ENCODE assay signal across 20 mouse cellular contexts in genomic region chr13:118029579-118029978, GRCm38 (mm10).
A peak's percentile ranks its signal among the peaks of the same experiment; 100 is the strongest.
DNase-seq lines count a peak whose midpoint lies in the region; ATAC-seq and TF ChIP-seq lines count a peak whose summit lies in the region.
"Had no signal": no experiment of that assay in that cellular context is flagged by ENCODE, and none has a peak within 500 bp of the region (broad histone marks: within the 10 kb centered on the region; RNA-seq: fewer than 3 reads in every experiment).

No protein-coding gene starts in this region.

- no peak for DNase-seq in frontal cortex, postnatal 25 days (ENCODE audit: low spot score in 2 of 2)
- DNase-seq in left cerebral cortex, adult 11 months (ENCODE audit: low spot score): peak; percentile 22
- DNase-seq in left cerebral cortex, adult 2 months (ENCODE audit: extremely low spot score in 1 of 2, low spot score in 2 of 2): no peak
- DNase-seq in lung, postnatal 36 days: peak; percentile 3
- DNase-seq in lung, postnatal 4 days: no peak
- peak; percentile 57 for DNase-seq in telencephalon, adult 2 months (ENCODE audit: low read depth, low spot score)
- DNase-seq in thymus, adult 2 months: no peak
- DNase-seq: adrenal gland, adult 2 months; adrenal gland, postnatal 10 days; adrenal gland, postnatal 25 days; cerebellum, adult 11-12 months; cerebellum, adult 2 months; cerebellum, adult 9-10 months; cerebellum, postnatal 10 days; cerebellum, postnatal 25 days had no signal

- H3K27me3 ChIP-seq in thymus, adult 2 months (ENCODE audit: control insufficient read depth, insufficient read depth, low read length): no peaks in the 10 kb centered on the region
- H3K27me3 ChIP-seq: embryonic facial prominence, embryonic 12.5 days; forebrain, embryonic 12.5 days had no signal

- no peak overlapping the region for H3K4me3 ChIP-seq in left cerebral cortex, adult 2 months
- no peak overlapping the region for H3K4me3 ChIP-seq in thymus, adult 2 months (ENCODE audit: control insufficient read depth, insufficient read depth, low read length)
- H3K4me3 ChIP-seq: embryonic facial prominence, embryonic 10.5 days; embryonic facial prominence, embryonic 12.5 days; forebrain, embryonic 12.5 days had no signal

- H3K4me1 ChIP-seq in thymus, adult 2 months (replicated peaks; ENCODE audit: control insufficient read depth, insufficient read depth, low read length): no peaks in the 10 kb centered on the region
- H3K4me1 ChIP-seq: embryonic facial prominence, embryonic 12.5 days; forebrain, embryonic 12.5 days had no signal

- no peak for TF ChIP-seq CTCF in left cerebral cortex, adult 2 months (IDR thresholded peaks at IDR 0.05)
- TF ChIP-seq CTCF in thymus, adult 2 months (IDR thresholded peaks at IDR 0.05; ENCODE audit: borderline replicate concordance, control insufficient read depth, extremely low read depth, insufficient read depth, low read length, poor library complexity): no peak

- peak; percentile 95 for ATAC-seq in frontal cortex, adult (ENCODE audit: low TSS enrichment)
- ATAC-seq: forebrain, embryonic 14.5 days had no signal

- H3K27ac ChIP-seq in left cerebral cortex, adult 2 months: no peak overlapping the region; the same call in 1 of the 2 replicates
- no peak overlapping the region for H3K27ac ChIP-seq in thymus, adult 2 months (ENCODE audit: control insufficient read depth, insufficient read depth, low read length)
- H3K27ac ChIP-seq: embryonic facial prominence, embryonic 10.5 days; embryonic facial prominence, embryonic 12.5 days; forebrain, embryonic 12.5 days had no signal

- H3K36me3 ChIP-seq in thymus, adult 2 months (ENCODE audit: control insufficient read depth, insufficient read depth, low read length): no peaks in the 10 kb centered on the region
- H3K36me3 ChIP-seq: embryonic facial prominence, embryonic 10.5 days; embryonic facial prominence, embryonic 12.5 days; forebrain, embryonic 12.5 days had no signal

- 80% methylated on average over 3 of the region's 3 CpGs for WGBS in thymus, adult 2 months

- no peak for TF ChIP-seq POLR2A in thymus, adult 2 months (IDR thresholded peaks at IDR 0.05; ENCODE audit: control insufficient read depth, extremely low read depth, insufficient read depth, low read length, poor library complexity)

- intact Hi-C loops in left cerebral cortex, adult 2 months (cut with DNase I): no loop called here

Comparison
In these comparisons a context has a peak if more than half of its experiments do, and no peak if none do; other contexts are left out.
1. DNase-seq: peak in left cerebral cortex, adult 11 months (single experiment), lung, postnatal 36 days (single experiment) and telencephalon, adult 2 months (single experiment); none in frontal cortex, postnatal 25 days (0 of 2), left cerebral cortex, adult 2 months (0 of 2), lung, postnatal 4 days (0 of 2) and thymus, adult 2 months (single experiment).